Mouse (Mus musculus) lung, postnatal 0 days (tissue): ENCODE results near the gene Hs6st2. TPM values are rescaled to one million over a fixed set of nuclear protein-coding genes. Genes with fewer than 3 reads are reported as not detected.
A peak's percentile ranks its signal among the peaks of the same experiment; 100 is the strongest.

ENCODE experiments used
- ATAC-seq: fragments of 200-750 bp; cut with Nextera tagmentation; 2 replicates; pipeline ENCODE4 v1.8.0; 2017; ENCODE audit warnings: moderate library complexity
- DNase-seq: peaks from one replicate; pipeline ENCODE4 v3.0.0-alpha.2; 2016; ENCODE audit warnings: low spot score
- H3K27ac ChIP-seq: fragments of 300-500 bp; sonication (generic); 2 replicates; pipeline ENCODE4 v1.5.1; 2014; ENCODE audit warnings: antibody characterized with exemption, mild to moderate bottlenecking, low read length, mixed read lengths
- H3K27me3 ChIP-seq: fragments of 300-500 bp; sonication (generic); replicated peaks from 2 replicates; pipeline ENCODE4 v1.6.1; 2014; ENCODE audit warnings: low read length, mixed read lengths; ENCODE audit not compliant: insufficient read depth
- H3K36me3 ChIP-seq: fragments of 300-500 bp; sonication (generic); 2 replicates; pipeline ENCODE4 v1.6.1; 2014; ENCODE audit warnings: low read length, mixed read lengths; ENCODE audit not compliant: insufficient read depth
- H3K4me1 ChIP-seq: fragments of 300-500 bp; sonication (generic); 2 replicates; pipeline ENCODE4 v1.6.1; 2014; ENCODE audit warnings: antibody characterized with exemption, low read depth, low read length, mixed read lengths; ENCODE audit not compliant: insufficient read depth
- H3K4me2 ChIP-seq: fragments of 300-500 bp; sonication (generic); replicated peaks from 2 replicates; pipeline ENCODE4 v1.6.1; 2014; ENCODE audit warnings: low read depth, mild to moderate bottlenecking, low read length, moderate library complexity, mixed read lengths
- H3K4me3 ChIP-seq: fragments of 300-500 bp; sonication (generic); 2 replicates; pipeline ENCODE4 v1.5.1; 2014; ENCODE audit warnings: low read depth, low read length
- H3K9ac ChIP-seq: fragments of 300-500 bp; sonication (generic); replicated peaks from 2 replicates; pipeline ENCODE4 v1.6.1; 2014; ENCODE audit warnings: low read depth, mild to moderate bottlenecking
- H3K9me3 ChIP-seq: fragments of 300-500 bp; sonication (generic); 2 replicates; pipeline ENCODE4 v1.6.1; 2016; ENCODE audit warnings: low read length, mixed read lengths
- CTCF ChIP-seq: IDR thresholded peaks from 2 replicates; pipeline ENCODE4 v1.5.1; 2016; ENCODE audit warnings: antibody characterized with exemption, mild to moderate bottlenecking
- EP300 ChIP-seq: IDR thresholded peaks from 2 replicates; pipeline ENCODE4 v1.6.1; 2016; ENCODE audit warnings: antibody characterized with exemption, mild to moderate bottlenecking, control low read depth
- WGBS: fragments of 180-500 bp; shearing (Covaris S2); extraction: QIAGEN DNeasy Blood & Tissue Kit; methylation state at CpG from one replicate; pipeline ENCODE4 v1.1.7; 2014; 5-methylcytosine and 5-hydroxymethylcytosine counted together
- polyA plus RNA-seq: library from polyadenylated mRNA; unstranded; fragments of >200 nt; fragmentation: Nextera tagmentation; extraction: Ambion mirVana; gene quantifications from 2 replicates; pipeline ENCODE4 v1.2.1, GENCODE M21; 2015

Hs6st2 gene
- polyA plus RNA-seq, 1 experiment from 2014 or later = 2.0 TPM

GRCm38 (mm10) chrX:51684336-51685056 is 2.8 kb upstream of the Hs6st2 start:
- DNase-seq (no peak), ATAC-seq (no peak)
- no peak overlapping the region for H3K4me3 ChIP-seq
- no peaks in the 10 kb centered on the region for H3K9me3 ChIP-seq
- no peaks in the 10 kb centered on the region for H3K4me1 ChIP-seq
- no peaks in the 10 kb centered on the region; the same call in 1 of the 2 replicates for H3K27me3 ChIP-seq
- TF ChIP-seq EP300 = no peak
- no peak for TF ChIP-seq CTCF
- H3K9ac ChIP-seq = no peak overlapping the region
- 55% methylated on average over 3 of the region's 3 CpGs for WGBS
- H3K27ac ChIP-seq = no peak overlapping the region
- H3K4me2 ChIP-seq = no peak overlapping the region
- no peaks in the 10 kb centered on the region for H3K36me3 ChIP-seq

- WGBS = 7% methylated on average over 21 of the region's 43 CpGs
- Histone ChIP-seq H3K4me2 (peak overlapping the region; percentile 72), H3K4me1 (no peaks in the 10 kb centered on the region), H3K27me3 (no peaks in the 10 kb centered on the region; the same call in 1 of the 2 replicates), H3K4me3 (peak overlapping the region; percentile 37), H3K36me3 (no peaks in the 10 kb centered on the region), H3K27ac (no peak overlapping the region), H3K9ac (no peak overlapping the region), H3K9me3 (no peaks in the 10 kb centered on the region)
- ATAC-seq = no peak; the same call in 1 of the 2 replicates
- no peak for TF ChIP-seq EP300
- TF ChIP-seq CTCF = peak; percentile 12
- peak; percentile 28 for DNase-seq
These were observed 437 bp downstream of the Hs6st2 start for GRCm38 (mm10) chrX:51681170-51681667.

GRCm38 (mm10) chrX:51680428-51681169 is 1.1 kb downstream of the Hs6st2 start:
- TF ChIP-seq CTCF = no peak; the same call in 1 of the 2 replicates
- TF ChIP-seq EP300 = no peak
- Histone ChIP-seq H3K4me3 (peak overlapping the region; percentile 37), H3K4me1 (no peaks in the 10 kb centered on the region), H3K27ac (no peak overlapping the region), H3K27me3 (no peaks in the 10 kb centered on the region; the same call in 1 of the 2 replicates), H3K4me2 (peak overlapping the region; percentile 72), H3K9me3 (no peaks in the 10 kb centered on the region), H3K9ac (no peak overlapping the region), H3K36me3 (no peaks in the 10 kb centered on the region)
- 0 out of 2 replicates have a peak, but pooled peaks have one; percentile 26 for ATAC-seq
- DNase-seq = peak; percentile 16
- WGBS = 19% methylated on average over 37 of the region's 70 CpGs

GRCm38 (mm10) chrX:51679601-51680427 is 1.8 kb downstream of the Hs6st2 start:
- Histone ChIP-seq H3K36me3 (no peaks in the 10 kb centered on the region), H3K27ac (no peak overlapping the region), H3K4me3 (peak overlapping the region; percentile 37), H3K4me1 (no peaks in the 10 kb centered on the region), H3K27me3 (no peaks in the 10 kb centered on the region; the same call in 1 of the 2 replicates), H3K9me3 (no peaks in the 10 kb centered on the region), H3K9ac (no peak overlapping the region), H3K4me2 (peak overlapping the region; percentile 72)
- whole genome bisulfite sequencing = 14% methylated on average over 39 of the region's 46 CpGs
- ATAC-seq (no peak; the same call in 1 of the 2 replicates), DNase-seq (peak; percentile 11)
- TF ChIP-seq CTCF = no peak
- no peak for TF ChIP-seq EP300

GRCm38 (mm10) chrX:51658236-51658635 is 23.4 kb downstream of the Hs6st2 start:
- no peak for ATAC-seq
- WGBS = 48% methylated on average over 2 of the region's 2 CpGs
- Histone ChIP-seq H3K4me3 (no peak overlapping the region), H3K4me2 (no peak overlapping the region), H3K36me3 (no peaks in the 10 kb centered on the region), H3K9ac (no peak overlapping the region), H3K27me3 (no peaks in the 10 kb centered on the region), H3K27ac (no peak overlapping the region), H3K9me3 (no peaks in the 10 kb centered on the region), H3K4me1 (no peaks in the 10 kb centered on the region)
- no peak for DNase-seq
- TF ChIP-seq EP300 = no peak
- no peak for TF ChIP-seq CTCF
